8 mouse cellular contexts compared by ENCODE assay signal in genomic region chr5:140829911-140830294, GRCm38 (mm10). TPM values are rescaled to one million over a fixed set of nuclear protein-coding genes. Genes with fewer than 3 reads are reported as not detected.
DNase-seq lines count a peak whose midpoint lies in the region; ATAC-seq and TF ChIP-seq lines count a peak whose summit lies in the region.

No protein-coding gene starts in this region.

- ATAC-seq in liver, postnatal 0 days, result peak; percentile 49
- ATAC-seq in neural tube, embryonic 15.5 days (ENCODE audit: low FRiP score), result peak; percentile 62

- no peaks in the 10 kb centered on the region for H3K36me3 ChIP-seq in kidney, adult 2 months (ENCODE audit: control insufficient read depth, insufficient read depth, low read length)
- H3K36me3 ChIP-seq in liver, postnatal 0 days (replicated peaks; ENCODE audit: insufficient read depth, low read length), result no peaks in the 10 kb centered on the region
- 0 out of 2 replicates have a peak, but pooled peaks cover 3% of the 10 kb centered on the region for H3K36me3 ChIP-seq in neural tube, embryonic 15.5 days

- H3K27ac ChIP-seq in kidney, adult 2 months (ENCODE audit: insufficient read depth, low read depth, low read length), result peak overlapping the region; percentile 96
- H3K27ac ChIP-seq in liver, postnatal 0 days (ENCODE audit: low read depth), result peak overlapping the region; percentile 88
- H3K27ac ChIP-seq in neural tube, embryonic 15.5 days (replicated peaks), result peak overlapping the region; percentile 84

- no peak for TF ChIP-seq EP300 in liver, postnatal 0 days (IDR thresholded peaks at IDR 0.05; ENCODE audit: low read depth)

- under 1% methylated on average over 50 of the region's 58 CpGs for WGBS in kidney, adult 2 months
- 0% methylated on average over 52 of the region's 58 CpGs for WGBS in liver, postnatal 0 days (ENCODE audit: insufficient replicate concordance)
- under 1% methylated on average over 43 of the region's 58 CpGs for WGBS in neural tube, embryonic 15.5 days

- H3K4me3 ChIP-seq in kidney, adult 2 months (ENCODE audit: insufficient read depth, low read depth, low read length), result peak overlapping the region; percentile 74
- H3K4me3 ChIP-seq in liver, postnatal 0 days (ENCODE audit: low read depth, low read length), result peak overlapping the region; percentile 78
- peak overlapping the region; percentile 80 for H3K4me3 ChIP-seq in neural tube, embryonic 15.5 days (replicated peaks)

- peak; percentile 56 to 68 for DNase-seq in frontal cortex, postnatal 10 days (ENCODE audit: low spot score in 2 of 2)
- no peak for DNase-seq in frontal cortex, postnatal 36 days (ENCODE audit: low spot score in 2 of 2)
- peak; percentile 54 for DNase-seq in brain, embryonic 14.5 days (ENCODE audit: low read depth)
- DNase-seq in forelimb bud, embryonic 11.5 days (ENCODE audit: low read depth, low spot score), result peak; percentile 33
- DNase-seq in kidney, adult 2 months, result peak; percentile 69
- peak; percentile 71 for DNase-seq in liver, postnatal 0 days
- DNase-seq in urinary bladder, postnatal 4 days (ENCODE audit: low spot score in 2 of 2), result peak; percentile 44 to 67

- no peaks in the 10 kb centered on the region for H3K27me3 ChIP-seq in kidney, adult 2 months (replicated peaks; ENCODE audit: control insufficient read depth, insufficient read depth, low read length)
- no peaks in the 10 kb centered on the region for H3K27me3 ChIP-seq in liver, postnatal 0 days (ENCODE audit: insufficient read depth, low read length)
- H3K27me3 ChIP-seq in neural tube, embryonic 15.5 days (replicated peaks), result no peaks in the 10 kb centered on the region

- H3K9me3 ChIP-seq in liver, postnatal 0 days (ENCODE audit: low read length), result no peaks in the 10 kb centered on the region
- no peaks in the 10 kb centered on the region for H3K9me3 ChIP-seq in neural tube, embryonic 15.5 days (replicated peaks)

- TF ChIP-seq POLR2A in brain, embryonic 14.5 days (IDR thresholded peaks at IDR 0.05; ENCODE audit: borderline replicate concordance, extremely low read depth, insufficient read depth, insufficient read length, poor library complexity, severe bottlenecking), result no peak
- TF ChIP-seq POLR2A in kidney, adult 2 months (IDR thresholded peaks at IDR 0.05; ENCODE audit: low read depth, low read length), result no peak

- TF ChIP-seq CTCF in brain, embryonic 14.5 days (IDR thresholded peaks at IDR 0.05; ENCODE audit: borderline replicate concordance, extremely low read depth, insufficient read depth, insufficient read length), result no peak
- no peak for TF ChIP-seq CTCF in kidney, adult 2 months (conservative IDR thresholded peaks at IDR 0.05; ENCODE audit: insufficient read depth, insufficient read length, low read depth, low read length)
- TF ChIP-seq CTCF in liver, postnatal 0 days (IDR thresholded peaks at IDR 0.05; ENCODE audit: low read depth), result no peak

- peak overlapping the region; percentile 85 for H3K9ac ChIP-seq in liver, postnatal 0 days (replicated peaks)
- H3K9ac ChIP-seq in neural tube, embryonic 15.5 days (replicated peaks), result peak overlapping the region; percentile 87

- H3K4me2 ChIP-seq in liver, postnatal 0 days (ENCODE audit: low read depth, low read length), result peak overlapping the region; percentile 95
- H3K4me2 ChIP-seq in neural tube, embryonic 15.5 days, result peak overlapping the region; percentile 88

- H3K4me1 ChIP-seq in kidney, adult 2 months (ENCODE audit: control insufficient read depth, insufficient read depth, low read length), result peaks cover 19% of the 10 kb centered on the region
- peaks cover 21% of the 10 kb centered on the region for H3K4me1 ChIP-seq in liver, postnatal 0 days (ENCODE audit: insufficient read depth)
- peaks cover 49% of the 10 kb centered on the region for H3K4me1 ChIP-seq in neural tube, embryonic 15.5 days

RNA-seq across cellular contexts. Expression of gene Gna12, which starts 0.3 kb away (rescaled TPM):
- polyA plus RNA-seq in brain, embryonic 14.5 days (2012; rRNA removed), result 96.8 and 122 TPM in 2 replicates
- 122 and 136 TPM in 2 replicates for polyA plus RNA-seq in kidney, adult 2 months (2012; rRNA removed)
- 12.7 and 14.5 TPM in 2 replicates for polyA plus RNA-seq in liver, postnatal 0 days (2015; fragmentation: Nextera tagmentation; extraction: Ambion mirVana)
- 17.7 and 43.8 TPM in 2 replicates for polyA plus RNA-seq in neural tube, embryonic 15.5 days (2015; fragmentation: Nextera tagmentation; extraction: Ambion mirVana)

Comparison
In these comparisons a context has a peak if more than half of its experiments do, and no peak if none do; other contexts are left out.
1. DNase-seq: peak in frontal cortex, postnatal 10 days (2 of 2), brain, embryonic 14.5 days (single experiment), forelimb bud, embryonic 11.5 days (single experiment), kidney, adult 2 months (single experiment), liver, postnatal 0 days (single experiment) and urinary bladder, postnatal 4 days (2 of 2); none in frontal cortex, postnatal 36 days (0 of 2).
2. Peak in every context shown above with its lines, with median percentiles within 50 percentile points of each other: H3K27ac ChIP-seq and H3K4me3 ChIP-seq.